Mouse (Mus musculus) midbrain, embryonic 14.5 days (tissue): ENCODE results near the gene Gal3st2b. TPM values are rescaled to one million over a fixed set of nuclear protein-coding genes. Genes with fewer than 3 reads are reported as not detected.
A peak's percentile ranks its signal among the peaks of the same experiment; 100 is the strongest.
"Not testable (repeated sequence)": the region's sequence is repeated elsewhere in the genome, so short reads cannot be mapped to it uniquely, and the experiment has no call there.

Source experiments
- ATAC-seq: fragments of 200-750 bp; cut with Nextera tagmentation; 2 replicates; pipeline ENCODE4 v1.8.0; 2017; ENCODE audit warnings: moderate number of reproducible peaks, moderate library complexity; ENCODE audit not compliant: low FRiP score, low TSS enrichment
- DNase-seq: peaks from one replicate; pipeline ENCODE4 v3.0.0-alpha.2; 2015
- H3K27ac ChIP-seq: fragments of 300-500 bp; sonication (generic); replicated peaks from 2 replicates; pipeline ENCODE4 v1.5.1; 2014; ENCODE audit warnings: mild to moderate bottlenecking, low read depth, low read length, moderate library complexity
- H3K27me3 ChIP-seq: fragments of 300-500 bp; sonication (generic); 2 replicates; pipeline ENCODE4 v1.6.1; 2014; ENCODE audit warnings: low read length, control low read depth, mixed read lengths; ENCODE audit not compliant: control insufficient read depth, insufficient read depth
- H3K36me3 ChIP-seq: fragments of 300-500 bp; sonication (generic); 2 replicates; pipeline ENCODE4 v1.6.1; 2014; ENCODE audit warnings: low read length, control low read depth; ENCODE audit not compliant: control insufficient read depth, insufficient read depth
- H3K4me1 ChIP-seq: fragments of 300-500 bp; sonication (generic); 2 replicates; pipeline ENCODE4 v1.6.1; 2014; ENCODE audit warnings: mild to moderate bottlenecking, antibody characterized with exemption, low read length, control low read depth; ENCODE audit not compliant: control insufficient read depth, insufficient read depth
- H3K4me2 ChIP-seq: fragments of 300-500 bp; sonication (generic); 2 replicates; pipeline ENCODE4 v1.6.1; 2014; ENCODE audit warnings: mild to moderate bottlenecking, low read length, moderate library complexity
- H3K4me3 ChIP-seq: fragments of 300-500 bp; sonication (generic); replicated peaks from 2 replicates; pipeline ENCODE4 v1.5.1; 2014; ENCODE audit warnings: low read depth, low read length
- H3K9ac ChIP-seq: fragments of 300-500 bp; sonication (generic); replicated peaks from 2 replicates; pipeline ENCODE4 v1.6.1; 2014; ENCODE audit warnings: mild to moderate bottlenecking, low read length, moderate library complexity
- H3K9me3 ChIP-seq: fragments of 300-500 bp; sonication (generic); 2 replicates; pipeline ENCODE4 v1.6.1; 2016; ENCODE audit warnings: low read length, control low read depth, mixed read lengths; ENCODE audit not compliant: control insufficient read depth
- WGBS: fragments of 180-500 bp; shearing (Covaris S2); extraction: QIAGEN DNeasy Blood & Tissue Kit; methylation state at CpG from one replicate; pipeline ENCODE4 v1.1.7; 2014; 5-methylcytosine and 5-hydroxymethylcytosine counted together
- polyA plus RNA-seq: library from polyadenylated mRNA; unstranded; fragments of >200 nt; fragmentation: Nextera tagmentation; extraction: Ambion mirVana; gene quantifications from 2 replicates; pipeline ENCODE4 v1.2.1, GENCODE M21; 2014

Gal3st2b gene
- polyA plus RNA-seq, 1 experiment from 2014 or later = not detected

- H3K4me3 ChIP-seq, H3K27me3 ChIP-seq: not testable (repeated sequence)
Measured at GRCm38 (mm10) chr1:93990209-93990608, 72.1 kb downstream of the Gal3st2b start, which contains the start of gene Gal3st2c. Gene Gal3st2c, plus strand, starts transcription at chr1:93990509.

GRCm38 (mm10) chr1:93991068-93991467 is 73.0 kb downstream of the Gal3st2b start:
- H3K27ac ChIP-seq, H3K4me3 ChIP-seq, H3K9me3 ChIP-seq, H3K4me2 ChIP-seq, DNase-seq, H3K9ac ChIP-seq, H3K27me3 ChIP-seq, H3K36me3 ChIP-seq, H3K4me1 ChIP-seq: not testable (repeated sequence)
- WGBS = 72% methylated on average over 2 of the region's 2 CpGs
- 0 out of 2 replicates have a peak, but pooled peaks have one; percentile 16 for ATAC-seq

More at GRCm38 (mm10) chr1:93990209-93990608, 72.1 kb downstream of the Gal3st2b start, which contains the start of gene Gal3st2c:
- H3K9me3 ChIP-seq, H3K4me2 ChIP-seq, ATAC-seq, H3K27ac ChIP-seq, DNase-seq, H3K9ac ChIP-seq, H3K4me1 ChIP-seq, H3K36me3 ChIP-seq: not testable (repeated sequence)
- 95% methylated on average over 7 of the region's 8 CpGs for WGBS

- not testable (repeated sequence) for H3K36me3 ChIP-seq, DNase-seq, H3K27me3 ChIP-seq, ATAC-seq, H3K27ac ChIP-seq, H3K9ac ChIP-seq, H3K9me3 ChIP-seq, H3K4me1 ChIP-seq, H3K4me3 ChIP-seq, H3K4me2 ChIP-seq
- WGBS = 88% methylated on average over 3 of the region's 3 CpGs
Measured at GRCm38 (mm10) chr1:93991491-93991890, 73.4 kb downstream of the Gal3st2b start.

Other genes with a start within 250 kb of the Gal3st2b start
- gene Bok, start 232.7 kb upstream of the Gal3st2b start, polyA plus RNA-seq = 77.6 and 87.4 TPM in 2 replicates
- gene Atg4b, start 166.8 kb upstream of the Gal3st2b start, polyA plus RNA-seq = 101 and 102 TPM in 2 replicates
- gene Thap4, start 163.4 kb upstream of the Gal3st2b start, polyA plus RNA-seq = 39.2 and 46.3 TPM in 2 replicates
- gene Dtymk, start 116.4 kb upstream of the Gal3st2b start, polyA plus RNA-seq = 143 and 144 TPM in 2 replicates
- 9.6 and 9.7 TPM in 2 replicates for gene Ing5, start 114.3 kb upstream of the Gal3st2b start, polyA plus RNA-seq
- gene D2hgdh, start 93.4 kb upstream of the Gal3st2b start, polyA plus RNA-seq = 10.5 and 11.5 TPM in 2 replicates
- gene Gal3st2, start 57.0 kb upstream of the Gal3st2b start, polyA plus RNA-seq = 0.24 TPM in 1 of 2 replicates, not detected in the other
- gene Gal3st2c, start 72.2 kb downstream of the Gal3st2b start, polyA plus RNA-seq = not detected in 2 replicates
- gene Neu4, start 102.1 kb downstream of the Gal3st2b start, polyA plus RNA-seq = not detected in 2 replicates
- 0.14 TPM in 1 of 2 replicates, not detected in the other for gene Pdcd1, start 134.2 kb downstream of the Gal3st2b start, polyA plus RNA-seq